Mouse (Mus musculus) left cerebral cortex, postnatal 25 days (tissue): ENCODE measurements around the gene Tdrd9. TPM values are rescaled to one million over a fixed set of nuclear protein-coding genes. Genes with fewer than 3 reads are reported as not detected.

ENCODE experiments used
- microRNA-seq, 2 experiments: library from miRNA; unstranded; fragments of <30 nt; microRNA quantifications; one replicate each; pipeline ENCODE4 v1.2.0; 2022
- total RNA-seq, 2 experiments: library from RNA; stranded (reverse); gene quantifications; 2 replicates each; pipeline ENCODE4 v1.2.3; 2021

Gene Tdrd9
- total RNA-seq, 2 experiments from 2014 or later, result 0.28 to 0.85 TPM

Small RNA genes within 50 kb of the gene (microRNA-seq; reads per million reads assigned to microRNA genes)
- 0 reads per million in 2 experiments for gene Mir3073a
- 0 reads per million in 2 experiments for gene Mir3073b

Other genes with a start within 250 kb of the Tdrd9 start
- 100 to 1,000 TPM; 764 to 822 TPM for gene Klc1, start 212.7 kb upstream of the Tdrd9 start, total RNA-seq
- 1 to 10 TPM; 3.3 to 4.2 TPM for gene Xrcc3, start 157.7 kb upstream of the Tdrd9 start, total RNA-seq
- 10 to 100 TPM; 20.7 to 21.1 TPM for gene Zfyve21, start 157.4 kb upstream of the Tdrd9 start, total RNA-seq
- 10 to 100 TPM; 58.4 to 63.9 TPM for gene Ppp1r13b, start 63.4 kb upstream of the Tdrd9 start, total RNA-seq
- 100 to 1,000 TPM; 375 to 382 TPM for gene Atp5mpl, start 4.6 kb upstream of the Tdrd9 start, total RNA-seq
- under 1 TPM; 0.34 to 0.50 TPM for gene Rd3l, start 9.8 kb downstream of the Tdrd9 start, total RNA-seq
- 1 to 10 TPM; 4.2 to 4.4 TPM for gene Aspg, start 135.1 kb downstream of the Tdrd9 start, total RNA-seq
- gene Kif26a, start 174.6 kb downstream of the Tdrd9 start, total RNA-seq, result 1 to 10 TPM; 4.6 to 4.8 TPM